Mouse (Mus musculus): ENCODE results near the gene Ascc3. TPM values are rescaled to one million over a fixed set of nuclear protein-coding genes. Genes with fewer than 3 reads are reported as not detected.
A peak's percentile ranks its signal among the peaks of the same experiment; 100 is the strongest.

Gene Ascc3
- polyA plus RNA-seq, 1 experiment from 2014 or later = 16.3 TPM

- Histone ChIP-seq H3K4me3 (ENCODE audit: low read length) (no peak overlapping the region), H3K9ac (ENCODE audit: low read depth, low read length) (no peak overlapping the region), H3K4me2 (ENCODE audit: low read length) (no peak overlapping the region), H3K36me3 (ENCODE audit: control insufficient read depth, insufficient read depth, low read length) (no peaks in the 10 kb centered on the region), H3K9me3 (ENCODE audit: control insufficient read depth, low read length) (no peaks in the 10 kb centered on the region), H3K27me3 (replicated peaks; ENCODE audit: control insufficient read depth, insufficient read depth, low read length) (no peaks in the 10 kb centered on the region), H3K27ac (ENCODE audit: low read depth, low read length) (no peak overlapping the region), H3K4me1 (ENCODE audit: control insufficient read depth, insufficient read depth, low read depth, low read length) (no peaks in the 10 kb centered on the region)
- no peak for ATAC-seq
- WGBS = 33% methylated on average over 2 of the region's 2 CpGs
Measured at GRCm38 (mm10) chr10:50881476-50882069, 289.1 kb downstream of the Ascc3 start.

- 78% methylated on average over 2 of the region's 2 CpGs for WGBS
Measured at GRCm38 (mm10) chr10:50882366-50882765, 289.9 kb downstream of the Ascc3 start.

GRCm38 (mm10) chr10:50886305-50886704 lies 293.8 kb downstream of the Ascc3 start:
- H3K4me1 ChIP-seq (ENCODE audit: control insufficient read depth, insufficient read depth, low read depth, low read length) = no peaks in the 10 kb centered on the region
- H3K4me2 ChIP-seq (ENCODE audit: low read length) = no peak overlapping the region
- no peak overlapping the region for H3K9ac ChIP-seq (ENCODE audit: low read depth, low read length)
- ATAC-seq = no peak
- WGBS = 59% methylated on average over 4 of the region's 4 CpGs
- no peaks in the 10 kb centered on the region for H3K9me3 ChIP-seq (ENCODE audit: control insufficient read depth, low read length)
- H3K27me3 ChIP-seq (replicated peaks; ENCODE audit: control insufficient read depth, insufficient read depth, low read length) = peaks cover 24% of the 10 kb centered on the region
- H3K27ac ChIP-seq (ENCODE audit: low read depth, low read length) = no peak overlapping the region
- H3K4me3 ChIP-seq (ENCODE audit: low read length) = no peak overlapping the region
- H3K36me3 ChIP-seq (ENCODE audit: control insufficient read depth, insufficient read depth, low read length) = no peaks in the 10 kb centered on the region

More at GRCm38 (mm10) chr10:50882366-50882765, 289.9 kb downstream of the Ascc3 start:
- Histone ChIP-seq H3K27me3 (replicated peaks; ENCODE audit: control insufficient read depth, insufficient read depth, low read length) (no peaks in the 10 kb centered on the region), H3K4me3 (ENCODE audit: low read length) (no peak overlapping the region), H3K36me3 (ENCODE audit: control insufficient read depth, insufficient read depth, low read length) (no peaks in the 10 kb centered on the region), H3K27ac (ENCODE audit: low read depth, low read length) (no peak overlapping the region), H3K4me2 (ENCODE audit: low read length) (no peak overlapping the region), H3K4me1 (ENCODE audit: control insufficient read depth, insufficient read depth, low read depth, low read length) (no peaks in the 10 kb centered on the region), H3K9ac (ENCODE audit: low read depth, low read length) (no peak overlapping the region), H3K9me3 (ENCODE audit: control insufficient read depth, low read length) (no peaks in the 10 kb centered on the region)
- no peak for ATAC-seq

GRCm38 (mm10) chr10:50890621-50891020 lies 298.2 kb downstream of the Ascc3 start:
- H3K27ac ChIP-seq (ENCODE audit: low read depth, low read length) = no peak overlapping the region
- ATAC-seq = no peak
- WGBS = 13% methylated on average over 6 of the region's 6 CpGs
- H3K4me2 ChIP-seq (ENCODE audit: low read length) = no peak overlapping the region
- peaks cover 13% of the 10 kb centered on the region for H3K4me1 ChIP-seq (ENCODE audit: control insufficient read depth, insufficient read depth, low read depth, low read length)
- no peak overlapping the region for H3K9ac ChIP-seq (ENCODE audit: low read depth, low read length)
- no peaks in the 10 kb centered on the region for H3K36me3 ChIP-seq (ENCODE audit: control insufficient read depth, insufficient read depth, low read length)
- H3K27me3 ChIP-seq (replicated peaks; ENCODE audit: control insufficient read depth, insufficient read depth, low read length) = peaks cover 57% of the 10 kb centered on the region
- H3K4me3 ChIP-seq (ENCODE audit: low read length) = no peak overlapping the region
- no peaks in the 10 kb centered on the region for H3K9me3 ChIP-seq (ENCODE audit: control insufficient read depth, low read length)

GRCm38 (mm10) chr10:50891876-50892711 lies 299.6 kb downstream of the Ascc3 start:
- no peak overlapping the region for H3K4me3 ChIP-seq (ENCODE audit: low read length)
- no peaks in the 10 kb centered on the region for H3K36me3 ChIP-seq (ENCODE audit: control insufficient read depth, insufficient read depth, low read length)
- no peak overlapping the region for H3K4me2 ChIP-seq (ENCODE audit: low read length)
- H3K27ac ChIP-seq (ENCODE audit: low read depth, low read length) = no peak overlapping the region
- no peak for ATAC-seq
- no peak overlapping the region for H3K9ac ChIP-seq (ENCODE audit: low read depth, low read length)
- peaks cover 62% of the 10 kb centered on the region for H3K27me3 ChIP-seq (replicated peaks; ENCODE audit: control insufficient read depth, insufficient read depth, low read length)
- peaks cover 13% of the 10 kb centered on the region for H3K4me1 ChIP-seq (ENCODE audit: control insufficient read depth, insufficient read depth, low read depth, low read length)
- H3K9me3 ChIP-seq (ENCODE audit: control insufficient read depth, low read length) = no peaks in the 10 kb centered on the region
- WGBS = 1% methylated on average over 26 of the region's 26 CpGs

GRCm38 (mm10) chr10:50892751-50893320 lies 300.4 kb downstream of the Ascc3 start:
- Histone ChIP-seq H3K36me3 (ENCODE audit: control insufficient read depth, insufficient read depth, low read length) (no peaks in the 10 kb centered on the region), H3K4me2 (ENCODE audit: low read length) (no peak overlapping the region), H3K9me3 (ENCODE audit: control insufficient read depth, low read length) (no peaks in the 10 kb centered on the region), H3K27ac (ENCODE audit: low read depth, low read length) (no peak overlapping the region), H3K4me1 (ENCODE audit: control insufficient read depth, insufficient read depth, low read depth, low read length) (peaks cover 13% of the 10 kb centered on the region), H3K27me3 (replicated peaks; ENCODE audit: control insufficient read depth, insufficient read depth, low read length) (peaks cover 67% of the 10 kb centered on the region), H3K4me3 (ENCODE audit: low read length) (no peak overlapping the region), H3K9ac (ENCODE audit: low read depth, low read length) (no peak overlapping the region)
- WGBS = 2% methylated on average over 15 of the region's 15 CpGs
- ATAC-seq = no peak

- H3K4me2 ChIP-seq (ENCODE audit: low read length) = no peak overlapping the region
- no peak overlapping the region for H3K9ac ChIP-seq (ENCODE audit: low read depth, low read length)
- peaks cover 13% of the 10 kb centered on the region for H3K4me1 ChIP-seq (ENCODE audit: control insufficient read depth, insufficient read depth, low read depth, low read length)
- ATAC-seq = no peak
- peaks cover 69% of the 10 kb centered on the region for H3K27me3 ChIP-seq (replicated peaks; ENCODE audit: control insufficient read depth, insufficient read depth, low read length)
- no peak overlapping the region for H3K4me3 ChIP-seq (ENCODE audit: low read length)
- WGBS = 3% methylated on average over 10 of the region's 10 CpGs
- H3K36me3 ChIP-seq (ENCODE audit: control insufficient read depth, insufficient read depth, low read length) = no peaks in the 10 kb centered on the region
- H3K9me3 ChIP-seq (ENCODE audit: control insufficient read depth, low read length) = no peaks in the 10 kb centered on the region
- H3K27ac ChIP-seq (ENCODE audit: low read depth, low read length) = no peak overlapping the region
Measured at GRCm38 (mm10) chr10:50893546-50893945, 301.1 kb downstream of the Ascc3 start.

- peak within 1 kb of the TSS; percentile 32; the same call in 1 of the 2 replicates for H3K9ac ChIP-seq (ENCODE audit: low read depth, low read length)
Measured at GRCm38 (mm10) chr10:50894170-50894991, 301.9 kb downstream of the Ascc3 start, which contains the start of gene Sim1. Gene Sim1, plus strand, starts transcription at chr10:50894754.

More at GRCm38 (mm10) chr10:50894170-50894991, 301.9 kb downstream of the Ascc3 start, which contains the start of gene Sim1:
- peak; percentile 95 for ATAC-seq
- WGBS = 0% methylated on average over 57 of the region's 62 CpGs
- Histone ChIP-seq H3K27me3 (replicated peaks; ENCODE audit: control insufficient read depth, insufficient read depth, low read length) (peaks cover 67% of the 10 kb centered on the region), H3K4me1 (ENCODE audit: control insufficient read depth, insufficient read depth, low read depth, low read length) (peaks cover 13% of the 10 kb centered on the region), H3K4me3 (ENCODE audit: low read length) (peak within 1 kb of the TSS; percentile 50), H3K27ac (ENCODE audit: low read depth, low read length) (no peak within 1 kb of the TSS), H3K4me2 (ENCODE audit: low read length) (peak within 1 kb of the TSS; percentile 90), H3K36me3 (ENCODE audit: control insufficient read depth, insufficient read depth, low read length) (no peaks in the 10 kb centered on the region), H3K9me3 (ENCODE audit: control insufficient read depth, low read length) (no peaks in the 10 kb centered on the region)
